Mouse (Mus musculus) brain, embryonic 14.5 days (tissue): ENCODE measurements around the gene Brd9.

Experiments
- CTCF ChIP-seq: fragments of 200-500 bp; IDR thresholded peaks from 2 replicates; pipeline ENCODE4 v1.5.1; 2012; ENCODE audit warnings: inconsistent platforms, mild to moderate bottlenecking, moderate library complexity, borderline replicate concordance; ENCODE audit not compliant: insufficient read depth, insufficient read length; ENCODE audit errors: extremely low read depth
- POLR2A ChIP-seq: fragments of 200-500 bp; IDR thresholded peaks from 2 replicates; pipeline ENCODE4 v1.6.1; 2012; ENCODE audit warnings: mild to moderate bottlenecking, inconsistent platforms, borderline replicate concordance; ENCODE audit not compliant: poor library complexity, insufficient read depth, insufficient read length, severe bottlenecking; ENCODE audit errors: extremely low read depth

DNA sequence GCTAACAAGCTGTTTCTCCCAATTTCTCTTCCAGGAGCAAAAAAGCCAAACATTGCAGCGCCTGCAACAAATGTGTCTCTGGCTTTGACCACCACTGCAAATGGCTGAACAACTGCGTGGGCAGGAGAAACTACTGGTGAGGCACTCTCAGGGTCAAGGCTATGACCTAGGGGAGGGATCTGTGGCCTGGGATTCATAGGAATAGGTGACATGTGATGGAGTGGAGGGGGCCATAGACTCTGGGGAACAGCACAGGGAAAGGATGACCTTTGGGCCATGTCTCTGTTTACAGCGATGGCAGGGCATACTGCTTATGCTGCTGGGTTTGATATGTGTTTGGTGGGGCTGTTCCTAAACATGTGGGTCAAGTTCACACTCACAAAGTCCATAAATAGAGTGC, 36.9 kb downstream of the Brd9 start:
- TF ChIP-seq CTCF = no peak
- no peak for TF ChIP-seq POLR2A
